Comparison of ENCODE assay signal across 23 mouse cellular contexts in genomic region chr3:107420156-107420555, GRCm38 (mm10). TPM values are rescaled to one million over a fixed set of nuclear protein-coding genes. Genes with fewer than 3 reads are reported as not detected.
DNase-seq lines count a peak whose midpoint lies in the region; ATAC-seq lines count a peak whose summit lies in the region.
"Had no signal": no experiment of that assay in that cellular context is flagged by ENCODE, and none has a peak within 500 bp of the region (broad histone marks: within the 10 kb centered on the region; RNA-seq: fewer than 3 reads in every experiment).

No protein-coding gene starts in this region.

- H3K27me3 ChIP-seq in neural tube, embryonic 15.5 days (replicated peaks): no peaks in the 10 kb centered on the region
- no peaks in the 10 kb centered on the region for H3K27me3 ChIP-seq in neural tube, embryonic 11.5 days (ENCODE audit: control insufficient read depth, insufficient read depth, low read length)
- H3K27me3 ChIP-seq: embryonic facial prominence, embryonic 12.5 days had no signal

- H3K27ac ChIP-seq in neural tube, embryonic 15.5 days (replicated peaks): no peak overlapping the region
- H3K27ac ChIP-seq in neural tube, embryonic 11.5 days (ENCODE audit: low read depth, low read length): no peak overlapping the region
- H3K27ac ChIP-seq: embryonic facial prominence, embryonic 12.5 days; gastrocnemius, adult 2 months; heart, embryonic 10.5 days; hindbrain, embryonic 14.5 days had no signal

- H3K4me3 ChIP-seq in neural tube, embryonic 15.5 days (replicated peaks): no peak overlapping the region
- no peak overlapping the region for H3K4me3 ChIP-seq in neural tube, embryonic 11.5 days (ENCODE audit: low read depth, low read length)
- H3K4me3 ChIP-seq: embryonic facial prominence, embryonic 12.5 days; gastrocnemius, adult 2 months; heart, embryonic 10.5 days had no signal

- no peak overlapping the region for H3K4me2 ChIP-seq in neural tube, embryonic 15.5 days
- H3K4me2 ChIP-seq in neural tube, embryonic 11.5 days (ENCODE audit: low read depth): no peak overlapping the region
- H3K4me2 ChIP-seq: embryonic facial prominence, embryonic 12.5 days; hindbrain, embryonic 14.5 days had no signal

- no peaks in the 10 kb centered on the region for H3K36me3 ChIP-seq in neural tube, embryonic 15.5 days
- H3K36me3 ChIP-seq in neural tube, embryonic 11.5 days (ENCODE audit: control insufficient read depth, insufficient read depth, low read length): no peaks in the 10 kb centered on the region
- H3K36me3 ChIP-seq: embryonic facial prominence, embryonic 12.5 days; G1E; heart, embryonic 10.5 days had no signal

- no peak for ATAC-seq in neural tube, embryonic 15.5 days (ENCODE audit: low FRiP score)
- no peak for ATAC-seq in neural tube, embryonic 11.5 days (ENCODE audit: insufficient read depth, low FRiP score, low TSS enrichment)
- ATAC-seq: CD4-positive, CD25-positive, alpha-beta regulatory T cell, adult 4 months; forebrain, embryonic 16.5 days had no signal

- peak; percentile 55 for DNase-seq in heart, adult 11 months
- DNase-seq in heart, adult 9 months (ENCODE audit: low spot score in 2 of 2): no peak
- peak; percentile 34 for DNase-seq in neural tube, embryonic 10.5 days (ENCODE audit: extremely low spot score, low spot score)
- DNase-seq in hindlimb bud, embryonic 11.5 days (ENCODE audit: extremely low spot score, low read depth, low spot score): peak; percentile 3
- peak; percentile 22 for DNase-seq in neural tube, embryonic 11.5 days (ENCODE audit: low spot score)
- no peak for DNase-seq in thymus, postnatal 14 days
- no peak for DNase-seq in thymus, postnatal 0 days (ENCODE audit: low spot score)
- DNase-seq: adrenal gland, postnatal 10 days; B cell, adult 2 months; cerebellum, adult 11 months; cerebellum, adult 8-10 months; cerebellum, postnatal 14 days; gastrocnemius, adult 2 months; gastrocnemius, postnatal 25 days; heart, postnatal 10 days; heart, postnatal 4 days had no signal

- no peaks in the 10 kb centered on the region for H3K4me1 ChIP-seq in neural tube, embryonic 15.5 days
- H3K4me1 ChIP-seq in neural tube, embryonic 11.5 days (ENCODE audit: control insufficient read depth, insufficient read depth, low read length): no peaks in the 10 kb centered on the region
- H3K4me1 ChIP-seq: embryonic facial prominence, embryonic 12.5 days; heart, embryonic 10.5 days had no signal

- H3K9ac ChIP-seq in neural tube, embryonic 15.5 days (replicated peaks): no peak overlapping the region
- H3K9ac ChIP-seq in neural tube, embryonic 11.5 days (ENCODE audit: low read length): no peak overlapping the region
- H3K9ac ChIP-seq: embryonic facial prominence, embryonic 12.5 days; hindbrain, embryonic 14.5 days had no signal

- no peaks in the 10 kb centered on the region for H3K9me3 ChIP-seq in neural tube, embryonic 15.5 days (replicated peaks)
- H3K9me3 ChIP-seq in neural tube, embryonic 11.5 days (ENCODE audit: control insufficient read depth, low read length): no peaks in the 10 kb centered on the region
- H3K9me3 ChIP-seq: embryonic facial prominence, embryonic 12.5 days; G1E; heart, embryonic 10.5 days had no signal

- WGBS in neural tube, embryonic 15.5 days: 61% methylated on average over 2 of the region's 2 CpGs
- 54% methylated on average over 2 of the region's 2 CpGs for WGBS in neural tube, embryonic 11.5 days

RNA-seq across cellular contexts. Expression of gene Kcnc4, which starts 39.2 kb away (rescaled TPM):
- polyA plus RNA-seq in neural tube, embryonic 15.5 days (2015; fragmentation: Nextera tagmentation; extraction: Ambion mirVana): 9.1 TPM in 2 replicates
- 0.05 and 0.58 TPM in 2 replicates for polyA plus RNA-seq in neural tube, embryonic 11.5 days (2014; fragmentation: Nextera tagmentation; extraction: Ambion mirVana)
- polyA plus RNA-seq in thymus, postnatal 0 days (2015; fragmentation: Nextera tagmentation; extraction: Ambion mirVana): not detected in 2 replicates
- polyA plus RNA-seq: CD4-positive, CD25-positive, alpha-beta regulatory T cell, adult 4 months; G1E had no signal

Comparison
In these comparisons a context has a peak if more than half of its experiments do, and no peak if none do; other contexts are left out.
1. DNase-seq: peak in heart, adult 11 months (single experiment), neural tube, embryonic 10.5 days (single experiment), hindlimb bud, embryonic 11.5 days (single experiment) and neural tube, embryonic 11.5 days (single experiment); none in heart, adult 9 months (0 of 2), thymus, postnatal 14 days (single experiment) and thymus, postnatal 0 days (single experiment).